Mouse (Mus musculus) monocyte, adult 5-6 weeks (primary cell): ENCODE results near the gene AI182371. TPM values are rescaled to one million over a fixed set of nuclear protein-coding genes. Genes with fewer than 3 reads are reported as not detected.
A peak's percentile ranks its signal among the peaks of the same experiment; 100 is the strongest.

Experiments
- ATAC-seq: fragments of 153-309, 156-312 bp; replicated peaks from 2 replicates; pipeline ENCODE4 v1.8.0; 2017; ENCODE audit warnings: mild to moderate bottlenecking; ENCODE audit not compliant: low TSS enrichment, insufficient number of reproducible peaks, severe bottlenecking, poor library complexity, low FRiP score
- total RNA-seq: library from RNA; stranded (forward); fragments of 200-1000, 200-491, 200-594 nt; gene quantifications from 3 replicates; pipeline ENCODE4 v1.2.3, GENCODE M21; 2017

AI182371 gene
- total RNA-seq, 1 experiment from 2014 or later, result not detected

DNA sequence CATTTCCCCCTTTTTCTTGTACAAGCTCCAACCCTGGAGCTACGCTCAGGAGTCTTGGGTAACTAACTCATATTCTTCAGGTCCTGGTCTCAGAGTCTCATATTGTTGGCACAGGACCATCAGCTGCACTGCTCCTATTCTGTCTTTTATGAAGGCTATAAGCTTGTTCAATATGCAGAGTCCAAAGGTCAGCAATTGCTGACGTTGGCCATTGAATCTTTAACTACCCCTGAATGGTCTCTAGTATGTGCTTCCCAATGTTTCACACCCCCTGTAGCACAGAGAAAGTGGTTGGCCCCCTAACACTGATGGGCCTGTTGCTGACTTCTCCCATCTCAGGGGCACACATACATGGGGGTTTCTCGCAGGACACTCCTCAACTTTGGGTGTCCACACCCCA lies 27.0 kb downstream of the AI182371 start:
- ATAC-seq, result no peak

DNA sequence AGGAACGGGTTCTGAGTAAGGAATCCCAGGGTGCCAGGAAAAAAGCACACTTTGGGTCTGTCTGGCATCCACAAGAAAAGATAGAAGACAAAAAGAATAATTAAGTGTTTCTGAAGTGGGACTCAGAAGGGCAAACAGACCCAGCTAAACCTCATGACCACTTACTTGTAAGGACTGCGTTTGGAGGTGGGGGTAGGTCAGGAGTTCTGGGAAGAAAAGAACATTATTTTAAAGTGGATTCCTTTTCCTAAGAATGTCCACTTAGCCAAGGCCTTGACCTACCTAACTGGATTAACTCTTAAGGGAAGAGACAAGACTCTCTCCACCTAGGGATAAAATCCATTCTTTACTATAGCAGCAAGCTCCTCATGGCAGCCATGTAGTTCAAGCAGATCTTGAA lies 28.8 kb downstream of the AI182371 start:
- no peak for ATAC-seq

DNA sequence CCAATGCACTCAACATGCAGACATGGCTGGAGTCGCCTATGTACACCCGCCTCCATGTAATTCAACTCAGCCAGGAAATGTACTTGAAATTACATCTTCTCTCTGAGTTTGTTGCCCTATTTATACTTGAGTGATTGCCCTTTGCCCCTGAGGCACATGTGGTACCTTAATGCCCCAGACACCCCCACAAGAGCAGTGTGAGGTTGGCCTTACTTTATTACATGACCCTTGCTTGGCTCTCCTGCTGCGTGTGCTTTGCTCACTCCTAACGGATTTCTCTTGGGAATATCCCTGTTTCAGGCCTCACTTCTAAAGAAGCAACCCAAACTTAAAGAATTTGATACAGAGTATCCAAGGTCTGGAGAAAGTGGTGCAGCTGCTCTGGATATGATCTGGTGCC lies 31.1 kb downstream of the AI182371 start:
- ATAC-seq, result no peak

DNA sequence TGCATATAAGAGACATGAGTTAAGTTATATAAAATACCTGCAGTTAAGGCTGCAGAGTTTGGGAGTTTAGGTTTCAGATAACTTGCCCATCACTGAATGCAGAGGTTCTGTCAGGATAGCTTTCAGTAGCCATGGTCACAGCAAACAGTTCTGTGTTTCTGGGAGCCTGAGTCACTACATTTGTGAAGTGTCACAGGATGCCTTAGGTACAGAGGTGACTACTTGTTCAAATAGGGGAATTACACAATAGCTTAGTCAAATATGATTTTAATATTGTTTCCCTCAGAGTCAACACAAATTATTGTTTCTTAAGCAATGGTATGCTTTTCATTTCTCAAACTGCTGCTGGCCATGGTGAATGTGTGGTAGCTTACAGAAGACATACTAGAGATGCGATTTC lies 32.2 kb downstream of the AI182371 start:
- ATAC-seq, result no peak

DNA sequence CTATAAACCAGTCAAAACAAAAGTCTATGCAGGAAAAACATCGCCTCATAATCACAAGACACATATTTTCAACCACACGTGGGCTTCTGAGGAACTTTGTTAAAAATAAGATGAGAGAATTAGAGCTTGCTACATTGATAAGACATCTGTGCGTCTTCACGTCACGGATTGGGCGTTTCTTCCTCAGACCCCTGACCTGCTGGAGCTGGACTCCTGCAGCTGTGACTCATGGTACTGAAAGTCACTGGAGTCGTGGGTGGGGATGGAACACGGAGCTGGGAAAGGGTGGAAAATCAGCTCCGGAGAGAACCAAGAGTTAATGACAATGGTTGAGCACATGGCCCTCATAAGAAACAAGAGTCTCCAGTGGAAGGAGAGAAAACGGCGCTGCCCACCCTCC lies 34.2 kb downstream of the AI182371 start:
- no peak for ATAC-seq

DNA sequence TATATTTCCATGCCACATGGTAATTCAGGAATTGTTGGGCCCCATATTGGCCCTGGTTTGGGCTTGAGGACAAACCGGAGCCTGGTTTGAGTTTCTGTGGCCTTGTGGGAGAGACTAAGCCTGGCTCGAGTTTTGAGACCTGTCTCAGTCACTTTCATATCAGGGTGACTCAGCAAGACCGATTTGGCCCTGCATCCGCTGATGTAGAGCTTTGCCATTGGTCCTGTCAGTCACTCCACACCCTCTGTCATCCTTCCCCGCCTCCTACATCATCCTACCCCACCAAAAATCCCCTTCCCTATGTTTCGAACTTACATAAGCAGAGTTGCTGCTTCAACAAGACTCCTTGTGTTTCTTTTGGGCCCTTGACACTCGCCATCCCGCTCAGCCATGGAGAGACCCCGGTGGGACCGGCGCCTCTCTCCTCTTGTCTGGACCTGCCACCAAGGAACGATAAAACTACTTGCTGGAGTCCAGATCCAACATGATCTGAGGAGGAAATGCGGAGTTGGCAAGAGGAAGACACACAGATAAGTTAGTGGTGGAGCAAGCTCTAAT lies 34.7 kb downstream of the AI182371 start:
- no peak for ATAC-seq

DNA sequence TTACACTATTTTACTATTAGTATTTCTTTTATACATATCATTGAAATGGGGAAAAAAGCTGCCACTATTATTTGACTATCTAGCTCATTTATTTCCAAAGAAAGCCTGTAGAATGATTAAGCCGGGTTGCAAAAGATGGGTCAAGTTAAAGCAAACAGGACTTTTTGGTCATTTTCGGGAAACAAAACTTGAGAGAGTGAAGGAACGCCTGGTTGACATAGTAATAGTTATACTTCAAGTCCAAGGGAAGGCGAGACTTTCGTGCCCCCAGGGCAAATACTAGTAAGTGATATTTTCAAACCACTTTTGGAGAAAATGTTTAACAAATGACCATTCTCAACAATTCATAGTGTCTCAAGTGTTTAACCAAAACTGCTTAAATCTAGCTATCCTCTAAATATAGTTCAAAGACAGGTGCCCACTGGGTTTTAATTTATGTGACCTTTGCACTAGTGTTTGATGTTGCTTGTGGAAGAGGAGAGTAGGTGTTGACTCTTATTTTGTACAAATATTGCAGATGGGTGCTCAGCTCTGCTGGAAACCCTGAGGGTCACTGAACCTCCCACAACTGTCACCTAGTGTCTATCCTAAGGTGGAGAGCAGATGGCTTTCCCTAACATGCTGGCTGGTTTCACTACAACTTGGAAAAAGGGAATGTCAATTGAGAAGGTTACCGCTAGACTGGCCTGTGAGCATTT lies 37.9 kb downstream of the AI182371 start:
- no peak for ATAC-seq

DNA sequence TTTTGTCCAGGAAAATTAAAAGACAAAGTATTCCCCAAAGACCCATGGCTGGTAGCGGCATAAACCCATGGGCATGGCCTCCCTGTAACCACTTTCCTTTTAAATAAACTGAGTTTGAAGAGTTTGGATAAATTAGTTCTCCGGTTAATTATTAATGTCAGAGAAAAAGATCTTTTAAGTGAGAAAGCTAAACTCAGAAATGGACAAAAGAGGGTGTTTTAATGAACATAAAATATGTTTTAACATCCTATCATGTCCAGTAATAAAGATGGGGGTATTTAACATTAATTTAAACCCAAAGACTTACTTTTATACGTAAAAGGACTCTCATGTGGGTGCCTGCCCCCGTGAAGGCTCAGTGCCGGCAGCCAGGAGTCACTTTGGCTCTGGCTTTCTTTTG lies 40.0 kb downstream of the AI182371 start, which contains the start of gene Hc:
Gene Hc (minus strand): TSS at position 101 of the 400 bp plus-strand sequence.
- no peak for ATAC-seq

DNA sequence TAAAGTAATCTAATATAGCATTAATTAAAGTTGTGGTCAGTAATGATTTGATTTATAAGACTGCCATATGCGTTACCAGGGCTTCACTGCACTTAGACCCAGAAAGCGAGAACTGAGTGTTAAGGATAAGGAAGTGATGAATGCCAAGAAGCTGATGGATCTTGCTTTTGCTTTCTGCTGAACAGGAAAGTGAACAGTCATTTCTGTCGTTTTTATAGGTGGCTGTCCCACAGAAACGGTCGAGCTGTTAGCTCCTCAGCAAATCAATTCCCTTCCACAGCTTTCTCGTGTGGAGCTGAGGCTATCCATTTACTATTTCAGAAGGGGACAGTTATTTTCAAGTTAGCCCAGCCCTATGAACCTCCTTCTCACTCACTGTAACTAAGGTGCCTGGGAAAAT lies 40.4 kb downstream of the AI182371 start:
- no peak for ATAC-seq

DNA sequence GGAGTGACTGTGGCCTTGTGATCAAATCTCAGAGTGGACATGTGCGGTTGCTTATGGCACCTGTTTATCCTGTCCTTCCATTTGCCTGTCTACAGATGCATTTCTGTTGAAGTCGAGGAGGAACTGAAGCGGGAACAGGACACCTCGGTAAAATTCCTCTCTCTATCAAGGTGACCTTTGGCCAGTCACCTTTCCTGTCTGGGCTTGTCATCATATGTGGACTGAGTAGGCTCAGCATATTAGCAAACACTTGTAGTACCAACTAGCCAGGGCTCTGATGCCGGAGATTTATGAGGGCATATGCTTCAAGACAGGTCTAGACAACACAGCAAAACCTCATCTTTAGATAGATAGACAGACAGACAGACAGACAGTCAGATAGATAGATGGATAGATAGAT lies 41.1 kb downstream of the AI182371 start:
- ATAC-seq, result no peak

DNA sequence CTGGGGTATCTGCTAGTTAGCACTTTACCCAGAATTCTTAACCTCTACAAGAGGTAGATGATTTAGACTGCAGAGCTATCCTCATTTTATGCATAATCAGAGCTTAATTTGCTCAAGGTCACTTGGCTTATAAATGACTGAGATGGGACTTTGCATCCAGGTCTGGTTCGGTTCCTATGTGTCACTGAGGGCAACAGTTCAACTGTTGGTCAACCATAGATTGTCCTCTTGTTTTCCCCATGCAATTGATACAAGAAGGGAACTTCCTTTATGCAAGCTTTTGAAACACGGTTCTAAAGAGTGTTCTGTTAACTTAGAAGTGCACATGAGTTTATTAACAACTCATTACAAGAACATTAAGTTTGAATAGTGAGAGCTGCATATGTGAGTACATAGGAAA lies 43.0 kb downstream of the AI182371 start:
- no peak for ATAC-seq

DNA sequence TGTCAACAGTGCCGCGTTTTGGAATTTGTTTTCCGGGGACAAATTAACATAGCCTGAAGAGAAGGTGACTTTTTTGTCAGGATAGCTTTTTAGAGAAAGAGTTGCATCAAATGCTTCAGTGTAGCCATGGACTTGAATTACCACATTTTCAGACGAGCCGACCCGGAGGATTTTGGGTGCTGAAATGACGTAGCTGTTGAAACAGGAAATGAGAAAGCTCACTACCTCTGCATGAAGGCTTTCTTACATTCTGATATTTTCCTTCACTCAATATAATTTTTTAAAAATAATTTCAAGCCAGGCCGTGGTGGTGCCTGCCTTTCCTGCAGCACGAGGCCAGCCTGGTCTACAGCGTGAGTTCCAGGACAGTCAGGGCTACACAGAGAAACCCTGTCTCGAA lies 44.1 kb downstream of the AI182371 start:
- no peak for ATAC-seq

DNA sequence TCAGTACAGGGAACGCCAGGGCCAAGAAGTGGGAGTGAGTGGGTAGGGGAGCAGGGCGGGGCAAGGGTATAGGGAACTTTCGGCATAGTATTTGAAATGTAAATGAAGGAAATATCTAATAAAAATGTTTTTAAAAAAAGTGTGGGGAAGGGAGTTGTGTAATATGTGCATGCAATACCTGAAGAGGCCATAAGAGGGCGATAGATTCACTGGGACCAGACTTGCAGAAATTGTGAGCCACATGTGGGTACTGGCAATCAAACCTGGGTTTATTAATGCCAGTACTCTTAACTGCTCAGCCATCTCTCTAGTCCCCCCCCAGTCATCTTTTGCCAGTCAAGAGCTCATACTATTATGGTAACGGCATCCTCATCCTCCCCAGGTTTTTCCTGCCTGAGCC lies 52.5 kb downstream of the AI182371 start:
- ATAC-seq, result peak; percentile 79

DNA sequence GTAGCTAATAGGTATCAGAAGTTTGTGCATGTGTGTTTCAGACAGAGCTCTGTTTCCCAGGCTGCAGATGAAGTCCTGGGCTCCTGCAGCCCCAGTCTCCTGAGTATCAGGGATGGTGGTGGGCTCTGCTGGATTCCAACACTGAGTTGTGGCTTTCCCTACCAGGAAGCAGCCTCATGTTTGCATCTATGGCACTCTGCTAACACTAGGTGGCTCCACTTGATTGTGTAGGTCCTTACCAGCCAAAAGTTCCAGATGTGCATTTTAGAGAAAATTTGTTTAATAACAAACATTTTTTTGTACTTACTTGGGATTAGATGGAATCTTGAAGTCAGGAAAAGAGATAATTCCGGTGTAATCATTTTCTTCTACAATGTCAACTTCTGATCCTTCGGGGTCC lies 56.4 kb downstream of the AI182371 start:
- ATAC-seq, result peak; percentile 80; the same call in 1 of the 2 replicates

DNA sequence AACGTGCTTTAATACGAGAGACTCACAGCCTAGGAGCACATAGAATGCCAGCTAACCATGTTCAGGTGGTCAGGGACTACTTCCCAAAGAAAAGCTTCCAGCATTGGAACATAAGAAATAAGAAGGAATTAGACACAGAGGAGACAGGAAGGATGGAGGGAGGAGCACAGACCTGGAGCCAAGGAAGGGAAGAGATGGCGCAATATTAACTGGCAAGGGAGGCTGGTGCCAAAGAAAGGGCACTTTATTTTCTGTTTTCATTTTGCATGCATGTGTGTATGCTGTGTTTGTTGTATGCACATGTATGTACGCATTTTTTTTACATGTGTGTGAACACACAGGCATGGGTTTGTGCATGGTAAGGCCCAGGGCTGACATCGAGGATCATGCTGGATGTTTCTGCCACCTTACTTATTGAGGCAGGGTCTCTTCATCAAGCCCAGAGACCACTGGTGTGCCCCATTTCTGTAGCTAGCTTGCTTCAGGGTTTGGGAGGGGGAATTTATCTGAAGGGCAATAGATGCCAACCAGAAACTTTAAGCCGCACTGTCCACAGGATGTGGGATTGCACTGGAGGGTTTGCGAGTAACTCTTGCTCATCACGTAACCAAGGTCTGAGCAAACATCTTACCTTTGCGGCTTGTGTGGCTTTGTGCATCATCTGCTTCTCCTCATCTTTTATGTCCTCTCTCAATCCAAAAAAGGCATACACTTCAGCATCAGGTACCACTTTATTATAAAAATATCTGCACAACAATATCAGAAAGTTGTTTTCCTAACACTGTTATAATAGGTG lies 62.6 kb downstream of the AI182371 start:
- no peak for ATAC-seq

Other genes with a start within 250 kb of the AI182371 start
- not detected in 3 replicates for gene Cutal, start 227.1 kb downstream of the AI182371 start, total RNA-seq
- 18.7 to 33.4 TPM (median 20.4 TPM) in 3 replicates for gene Psmd5, start 226.6 kb downstream of the AI182371 start, total RNA-seq
- 1.1 to 5.3 TPM (median 1.4 TPM) in 3 replicates for gene Phf19, start 187.5 kb downstream of the AI182371 start, total RNA-seq
- gene Traf1, start 139.8 kb downstream of the AI182371 start, total RNA-seq, result 94.2 to 168 TPM (median 96.5 TPM) in 3 replicates
- gene Hc, start 40.1 kb downstream of the AI182371 start, total RNA-seq, result 0.57 TPM in 1 of 3 replicates, not detected in the others
- gene Cntrl, start 7.9 kb upstream of the AI182371 start, total RNA-seq, result 125 to 238 TPM (median 135 TPM) in 3 replicates
- gene Rab14, start 99.6 kb upstream of the AI182371 start, total RNA-seq, result 195 to 215 TPM (median 203 TPM) in 3 replicates
- 36.7 to 46.1 TPM (median 45.9 TPM) in 3 replicates for gene Gsn, start 154.8 kb upstream of the AI182371 start, total RNA-seq
- 53.6 to 72.6 TPM (median 70.6 TPM) in 3 replicates for gene Stom, start 235.4 kb upstream of the AI182371 start, total RNA-seq